Mouse (Mus musculus) urinary bladder, adult 18-20 months (tissue): ENCODE measurements around the gene Cyp2b10.
"Not testable (repeated sequence)": the region's sequence is repeated elsewhere in the genome, so short reads cannot be mapped to it uniquely, and the experiment has no call there.

ENCODE experiments used
- DNase-seq, 2 experiments: peaks; one replicate each; pipeline ENCODE4 v3.0.0; 2022; ENCODE audit warnings: low spot score in 2 of 2, mixed read lengths in 2 of 2

The Cyp2b10 gene

DNA sequence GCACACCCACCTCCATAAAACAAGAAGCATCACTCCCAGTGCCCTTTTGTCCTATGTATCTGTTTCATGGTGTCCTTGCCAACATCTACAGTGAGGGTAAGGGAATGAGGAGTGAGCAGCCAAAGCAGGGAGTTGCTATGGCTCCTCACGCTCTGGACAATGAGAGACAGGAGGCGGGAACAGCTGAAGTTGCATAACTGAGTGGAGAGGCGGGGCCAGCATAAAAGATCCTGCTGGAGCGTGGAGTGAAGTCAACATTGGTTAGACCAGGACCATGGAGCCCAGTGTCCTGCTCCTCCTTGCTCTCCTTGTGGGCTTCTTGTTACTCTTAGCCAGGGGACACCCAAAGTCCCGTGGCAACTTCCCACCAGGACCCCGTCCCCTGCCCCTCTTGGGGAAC is at the start of gene Cyp2b10:
TSS of gene Cyp2b10 (plus strand) at position 210 of the 400 bp plus-strand sequence.
- DNase-seq, result no peak

GRCm38 (mm10) chr7:25847722-25848443 is 49.5 kb upstream of the Cyp2b10 start:
- DNase-seq, result peak; percentile 80 to 87

- DNase-seq, result no peak
Measured at GRCm38 (mm10) chr7:25848444-25848812, 49.0 kb upstream of the Cyp2b10 start.

DNA sequence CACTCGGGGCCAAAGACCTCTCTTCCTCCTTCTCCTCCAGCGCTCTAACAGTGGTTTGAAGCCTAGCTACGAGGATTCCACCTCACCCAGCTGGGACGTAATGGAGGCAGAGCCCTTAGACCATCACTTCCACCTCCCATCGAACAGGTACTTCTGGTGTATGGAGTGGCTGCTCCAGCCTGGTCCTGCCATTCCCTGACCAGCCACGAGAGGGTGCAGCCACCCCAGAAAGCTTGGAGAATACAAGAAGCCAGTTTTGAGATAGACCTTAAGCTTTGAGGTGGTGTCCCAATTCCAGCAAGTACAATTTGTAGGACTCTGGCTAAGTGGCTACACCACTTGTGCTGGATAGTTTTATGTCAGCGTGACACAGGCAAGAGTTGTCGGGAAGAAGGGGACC is 42.3 kb upstream of the Cyp2b10 start:
- peak; percentile 52 to 79 for DNase-seq

- DNase-seq, result no peak
Measured at GRCm38 (mm10) chr7:25859962-25860870, 37.2 kb upstream of the Cyp2b10 start.

- DNase-seq, result no peak
Measured at GRCm38 (mm10) chr7:25862365-25862764, 35.1 kb upstream of the Cyp2b10 start.

DNA sequence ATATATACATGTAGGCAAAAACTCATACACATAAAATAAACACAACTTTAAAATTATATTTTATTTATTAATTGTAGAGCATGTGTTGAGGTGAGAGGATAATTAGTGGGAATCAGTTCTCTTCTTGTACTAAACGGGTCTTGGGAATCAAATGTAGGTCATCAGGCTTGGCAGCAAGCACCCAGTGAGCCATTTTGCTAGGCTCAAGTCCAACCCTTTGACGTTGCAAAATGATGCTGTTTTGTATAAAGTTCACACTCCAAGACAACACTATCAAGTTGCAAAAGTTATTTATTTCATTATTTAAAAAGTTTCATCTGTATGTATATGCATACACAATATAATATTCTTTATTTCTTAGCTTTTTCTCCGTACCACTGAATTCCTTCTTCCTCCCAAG is 33.7 kb upstream of the Cyp2b10 start:
- DNase-seq, result no peak

GRCm38 (mm10) chr7:25864861-25865260 is 32.6 kb upstream of the Cyp2b10 start:
- no peak for DNase-seq

DNA sequence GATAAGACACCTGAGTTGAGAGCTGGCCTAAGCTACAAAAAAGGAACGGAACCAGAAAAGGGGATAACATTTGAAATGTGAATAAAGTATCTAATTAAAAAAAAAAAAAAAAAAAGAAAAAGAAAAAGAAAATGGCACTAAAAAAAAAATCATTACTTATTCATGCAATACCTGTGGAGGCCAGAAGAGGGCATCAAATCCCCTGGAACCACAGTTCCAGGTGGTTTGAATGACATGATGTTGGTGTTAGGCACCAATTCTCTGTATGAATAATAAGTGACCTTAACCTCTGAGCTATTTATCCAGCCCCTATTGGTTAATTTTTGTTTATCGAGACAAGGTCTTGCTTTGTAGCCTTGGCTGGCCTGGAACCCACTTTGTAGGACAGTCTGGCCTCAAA is 27.6 kb upstream of the Cyp2b10 start:
- DNase-seq, result no peak

GRCm38 (mm10) chr7:25872624-25873023 is 24.8 kb upstream of the Cyp2b10 start:
- DNase-seq, result no peak

DNA sequence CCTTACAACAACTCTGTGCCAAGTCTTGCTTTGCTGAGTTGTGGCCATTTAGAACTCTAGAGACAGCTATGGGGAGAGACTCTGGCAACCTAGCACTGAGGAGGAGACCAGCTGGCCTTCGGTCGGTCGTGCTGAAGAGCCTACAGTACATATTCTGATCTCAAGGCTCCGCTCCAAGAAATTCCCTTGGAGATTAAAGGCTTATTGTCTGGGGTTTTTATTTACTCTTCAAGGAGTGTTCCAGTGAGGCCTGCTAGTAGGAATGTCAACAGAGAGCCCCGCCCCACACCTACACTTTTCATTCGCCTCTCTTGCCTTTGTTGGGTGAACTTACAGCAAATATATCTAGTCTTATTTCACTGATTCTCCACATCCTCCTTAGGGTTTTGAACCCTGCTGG is 18.7 kb upstream of the Cyp2b10 start:
- peak in 1 of 2 experiments; percentile 6 for DNase-seq

GRCm38 (mm10) chr7:25880721-25881120 is 16.7 kb upstream of the Cyp2b10 start:
- DNase-seq, result not testable (repeated sequence)

DNA sequence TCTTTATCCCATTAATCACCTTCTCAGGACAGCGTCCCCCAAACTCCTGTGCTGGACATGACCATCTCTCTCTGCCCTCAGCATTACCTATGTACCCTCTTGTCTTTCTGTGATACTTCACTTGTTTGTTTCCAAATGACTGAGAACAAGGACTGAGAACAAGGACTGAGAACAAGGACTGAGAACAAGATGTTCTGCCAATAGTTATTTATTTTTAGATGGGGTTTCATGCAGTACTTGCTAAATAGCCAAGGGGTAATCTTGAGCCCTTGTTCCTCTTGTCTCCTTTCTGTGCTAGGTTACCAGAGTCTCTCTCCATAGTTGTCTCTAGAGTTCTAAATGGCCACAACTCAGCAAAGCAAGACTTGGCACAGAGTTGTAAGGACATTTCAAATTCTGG is 13.1 kb upstream of the Cyp2b10 start:
- DNase-seq, result no peak

DNA sequence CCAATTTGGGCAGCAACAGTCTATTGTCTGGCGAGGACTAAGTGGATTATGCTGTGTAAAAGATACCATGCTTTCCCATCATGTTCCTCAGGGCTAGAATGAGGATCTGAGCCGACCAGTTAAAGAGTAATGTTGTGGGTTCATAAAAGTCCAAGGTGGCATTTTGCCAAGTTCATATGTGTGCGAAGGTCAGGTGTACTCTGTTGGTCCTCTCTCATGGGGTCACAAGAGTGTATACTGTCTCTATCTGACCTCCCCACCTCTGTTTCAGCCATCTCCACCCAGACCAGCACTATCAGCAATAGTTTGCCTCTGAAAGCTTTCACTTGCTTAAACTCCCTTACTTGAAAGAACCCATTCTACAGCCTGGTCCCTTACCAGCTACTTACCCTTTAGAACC is 9.7 kb upstream of the Cyp2b10 start:
- no peak for DNase-seq

DNA sequence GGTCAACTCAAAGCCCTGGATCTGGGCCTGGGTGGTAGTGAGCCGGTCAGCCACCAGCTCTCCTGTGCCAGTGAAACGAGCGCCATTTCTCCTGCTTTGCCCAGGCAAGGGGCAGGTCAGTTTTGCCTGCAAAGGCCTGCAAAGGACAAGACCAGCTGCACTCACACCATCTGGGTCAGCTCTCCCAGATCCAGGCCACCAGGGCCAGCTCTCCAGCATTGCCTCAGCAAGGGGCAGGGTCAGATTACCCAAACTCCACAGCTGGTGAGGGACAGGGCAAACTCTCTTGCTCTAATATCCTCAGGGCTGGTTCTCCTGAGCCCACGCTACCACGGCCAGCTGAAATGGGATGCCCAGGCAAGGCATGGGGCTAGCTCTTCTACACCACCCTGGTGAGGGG is 4.3 kb upstream of the Cyp2b10 start:
- no peak for DNase-seq

DNA sequence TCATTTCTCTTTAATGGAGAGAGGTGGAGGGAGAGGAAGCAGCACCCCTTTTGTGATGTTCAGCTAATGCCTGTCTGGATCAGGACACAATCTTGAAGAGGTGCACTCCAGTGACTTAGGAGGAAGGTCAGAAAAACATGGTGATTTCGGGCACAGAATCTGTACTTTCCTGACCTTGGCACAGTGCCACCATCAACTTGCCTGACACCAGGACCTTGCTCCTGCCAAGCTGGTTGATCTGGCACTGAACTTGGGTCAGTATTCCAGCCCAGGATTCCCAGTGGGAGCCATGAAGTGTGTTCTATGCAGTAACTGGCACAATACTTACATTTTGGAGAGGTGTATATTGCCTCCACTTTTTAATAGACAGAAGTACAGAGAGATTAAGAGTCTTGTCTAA is 2.3 kb upstream of the Cyp2b10 start:
- DNase-seq, result no peak

- no peak for DNase-seq
Measured at GRCm38 (mm10) chr7:25898064-25898463, 644 bp downstream of the Cyp2b10 start.

DNA sequence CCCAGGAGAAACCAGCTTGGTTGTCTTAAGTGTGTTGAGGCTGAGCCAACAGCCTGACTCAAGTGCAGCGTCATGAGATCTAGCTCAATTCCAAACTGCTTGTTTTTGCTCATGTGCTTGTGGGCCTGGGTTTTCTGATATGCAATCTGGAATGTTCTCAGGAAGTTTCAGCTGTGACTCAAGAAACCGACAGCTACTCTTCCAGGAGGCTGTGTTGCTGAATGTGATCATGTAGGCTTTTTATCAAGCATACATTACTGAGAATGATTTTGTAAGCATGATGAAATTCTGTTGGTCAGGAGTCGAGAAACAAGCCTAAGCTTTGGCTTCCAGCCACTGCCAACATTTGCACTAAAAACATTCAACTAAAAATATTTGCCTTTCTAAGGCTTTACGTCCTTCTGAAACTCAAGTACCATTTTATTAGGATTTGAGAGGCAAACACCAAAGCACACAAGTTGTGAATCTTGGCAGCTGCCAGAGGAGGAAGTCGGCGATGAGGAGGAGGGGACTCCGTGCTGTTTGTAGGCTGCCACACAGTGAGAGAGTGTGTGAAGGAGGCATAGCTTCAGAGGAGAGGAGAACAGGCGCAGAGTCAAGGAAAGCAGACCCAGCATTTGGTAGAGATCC is 4.8 kb downstream of the Cyp2b10 start:
- peak; percentile 6 to 14 for DNase-seq

GRCm38 (mm10) chr7:25903156-25903555 is 5.7 kb downstream of the Cyp2b10 start:
- no peak for DNase-seq

- no peak for DNase-seq
Measured at GRCm38 (mm10) chr7:25904066-25904465, 6.6 kb downstream of the Cyp2b10 start.

GRCm38 (mm10) chr7:25904489-25904888 is 7.1 kb downstream of the Cyp2b10 start:
- no peak for DNase-seq

GRCm38 (mm10) chr7:25907380-25907779 is 10.0 kb downstream of the Cyp2b10 start:
- DNase-seq, result no peak
